Mouse (Mus musculus) testis, postnatal 10 days (tissue): ENCODE data around the gene Bckdk.

Experiments used
- DNase-seq: peaks from one replicate; pipeline ENCODE4 v3.0.0; 2021; ENCODE audit warnings: low spot score

Bckdk gene

GRCm38 (mm10) chr7:127903971-127904796 lies at the start of gene Bckdk:
Gene Bckdk (plus strand): TSS chr7:127904082.
- peak; percentile 87 for DNase-seq

- no peak for DNase-seq
Measured at GRCm38 (mm10) chr7:127858258-127858657, 45.6 kb upstream of the Bckdk start.

GRCm38 (mm10) chr7:127866434-127866833 lies 37.4 kb upstream of the Bckdk start:
- DNase-seq = no peak

GRCm38 (mm10) chr7:127867641-127868040 lies 36.2 kb upstream of the Bckdk start:
- no peak for DNase-seq

GRCm38 (mm10) chr7:127869149-127869810 lies 34.6 kb upstream of the Bckdk start:
- DNase-seq = no peak

- DNase-seq = no peak
Measured at GRCm38 (mm10) chr7:127870136-127870821, 33.6 kb upstream of the Bckdk start.

GRCm38 (mm10) chr7:127874812-127875626 lies 28.9 kb upstream of the Bckdk start:
- DNase-seq = no peak

- peak; percentile 96 for DNase-seq
Measured at GRCm38 (mm10) chr7:127875627-127876001, 28.3 kb upstream of the Bckdk start.

- DNase-seq = peak; percentile 82
Measured at GRCm38 (mm10) chr7:127876041-127876466, 27.8 kb upstream of the Bckdk start, which contains the start of gene Zfp646. Gene Zfp646 (plus strand): TSS chr7:127876221.

GRCm38 (mm10) chr7:127876467-127877348 lies 27.2 kb upstream of the Bckdk start, which contains the start of gene Zfp668:
Gene Zfp668 (minus strand): TSS chr7:127876828.
- DNase-seq = peak; percentile 90

GRCm38 (mm10) chr7:127879301-127879700 lies 24.6 kb upstream of the Bckdk start:
- DNase-seq = no peak

- no peak for DNase-seq
Measured at GRCm38 (mm10) chr7:127880431-127880830, 23.5 kb upstream of the Bckdk start.

GRCm38 (mm10) chr7:127885951-127886350 lies 17.9 kb upstream of the Bckdk start:
- peak; percentile 80 for DNase-seq

GRCm38 (mm10) chr7:127886551-127886950 lies 17.3 kb upstream of the Bckdk start:
- no peak for DNase-seq

- DNase-seq = no peak
Measured at GRCm38 (mm10) chr7:127887191-127887590, 16.7 kb upstream of the Bckdk start.

- DNase-seq = no peak
Measured at GRCm38 (mm10) chr7:127887781-127888180, 16.1 kb upstream of the Bckdk start.

- DNase-seq = no peak
Measured at GRCm38 (mm10) chr7:127888821-127889220, 15.1 kb upstream of the Bckdk start.

GRCm38 (mm10) chr7:127890798-127891197 lies 13.1 kb upstream of the Bckdk start, which contains the start of gene Prss53:
Gene Prss53 (minus strand): TSS chr7:127890970.
- DNase-seq = no peak

- no peak for DNase-seq
Measured at GRCm38 (mm10) chr7:127894480-127894879, 9.4 kb upstream of the Bckdk start.

- DNase-seq = peak; percentile 97
Measured at GRCm38 (mm10) chr7:127895442-127895841, 8.4 kb upstream of the Bckdk start, which contains the start of the genes Gm21974 and Vkorc1. Gene Gm21974 (minus strand): TSS chr7:127895454. Gene Vkorc1 (minus strand): TSS chr7:127895617.
